Mouse (Mus musculus) embryonic facial prominence, embryonic 12.5 days (tissue): ENCODE results near the gene Ablim1. TPM values are rescaled to one million over a fixed set of nuclear protein-coding genes. Genes with fewer than 3 reads are reported as not detected.

ENCODE experiments used
- ATAC-seq: fragments of 200-750 bp; cut with Nextera tagmentation; 2 replicates; pipeline ENCODE4 v1.8.0; 2017; ENCODE audit not compliant: insufficient number of reproducible peaks, insufficient read depth, low FRiP score, low TSS enrichment
- H3K27ac ChIP-seq: fragments of 300-500 bp; sonication (generic); 2 replicates; pipeline ENCODE4 v1.5.1; 2016; ENCODE audit warnings: mild to moderate bottlenecking
- H3K27me3 ChIP-seq: fragments of 300-500 bp; sonication (generic); 2 replicates; pipeline ENCODE4 v1.6.1; 2016; ENCODE audit warnings: mild to moderate bottlenecking, moderate library complexity
- H3K36me3 ChIP-seq: fragments of 300-500 bp; sonication (generic); 2 replicates; pipeline ENCODE4 v1.6.1; 2016; ENCODE audit warnings: mild to moderate bottlenecking
- H3K4me1 ChIP-seq: fragments of 300-500 bp; sonication (generic); 2 replicates; pipeline ENCODE4 v1.6.1; 2016
- H3K4me2 ChIP-seq: fragments of 300-500 bp; sonication (generic); replicated peaks from 2 replicates; pipeline ENCODE4 v1.6.1; 2016; ENCODE audit warnings: mild to moderate bottlenecking, moderate library complexity
- H3K4me3 ChIP-seq: fragments of 300-500 bp; sonication (generic); 2 replicates; pipeline ENCODE4 v1.5.1; 2016; ENCODE audit warnings: mild to moderate bottlenecking
- H3K9ac ChIP-seq: fragments of 300-500 bp; sonication (generic); 2 replicates; pipeline ENCODE4 v1.6.1; 2016; ENCODE audit warnings: mild to moderate bottlenecking, moderate library complexity
- H3K9me3 ChIP-seq: fragments of 300-500 bp; sonication (generic); 2 replicates; pipeline ENCODE4 v1.6.1; 2016; ENCODE audit warnings: mild to moderate bottlenecking, moderate library complexity
- WGBS: fragments of 180-500 bp; shearing (Covaris S2); methylation state at CpG from one replicate; pipeline ENCODE4 v1.1.7; 2016; 5-methylcytosine and 5-hydroxymethylcytosine counted together
- polyA plus RNA-seq: library from polyadenylated mRNA; unstranded; fragments of >200 nt; fragmentation: Nextera tagmentation; extraction: Ambion mirVana; gene quantifications from 2 replicates; pipeline ENCODE4 v1.2.1, GENCODE M21; 2016

Ablim1 gene
- polyA plus RNA-seq, 1 experiment from 2014 or later: 32.0 TPM

- Histone ChIP-seq H3K9me3 (no peaks in the 10 kb centered on the region), H3K4me2 (no peak overlapping the region), H3K36me3 (no peaks in the 10 kb centered on the region), H3K4me3 (no peak overlapping the region), H3K4me1 (no peaks in the 10 kb centered on the region), H3K27me3 (no peaks in the 10 kb centered on the region), H3K27ac (no peak overlapping the region), H3K9ac (no peak overlapping the region)
- WGBS: 77% methylated on average over 8 of the region's 8 CpGs
- no peak for ATAC-seq
Observed at GRCm38 (mm10) chr19:57340900-57341742, 26.4 kb upstream of the Ablim1 start.

- 87% methylated on average over 13 of the region's 13 CpGs for whole genome bisulfite sequencing
- H3K4me1 ChIP-seq: no peaks in the 10 kb centered on the region
- no peak overlapping the region for H3K4me3 ChIP-seq
- H3K27me3 ChIP-seq: no peaks in the 10 kb centered on the region
- no peak overlapping the region for H3K4me2 ChIP-seq
- H3K9me3 ChIP-seq: no peaks in the 10 kb centered on the region
- no peak overlapping the region for H3K27ac ChIP-seq
- no peaks in the 10 kb centered on the region for H3K36me3 ChIP-seq
- no peak for ATAC-seq
- no peak overlapping the region for H3K9ac ChIP-seq
Observed at GRCm38 (mm10) chr19:57339281-57339864, 24.7 kb upstream of the Ablim1 start.

- H3K27ac ChIP-seq: no peak overlapping the region
- H3K4me3 ChIP-seq: no peak overlapping the region
- H3K9ac ChIP-seq: no peak overlapping the region
- no peaks in the 10 kb centered on the region for H3K36me3 ChIP-seq
- ATAC-seq: no peak
- no peak overlapping the region for H3K4me2 ChIP-seq
- no peaks in the 10 kb centered on the region for H3K9me3 ChIP-seq
- no peaks in the 10 kb centered on the region for H3K4me1 ChIP-seq
- 47% methylated on average over 8 of the region's 8 CpGs for WGBS
- H3K27me3 ChIP-seq: no peaks in the 10 kb centered on the region
Observed at GRCm38 (mm10) chr19:57335135-57335534, 20.4 kb upstream of the Ablim1 start.

- no peaks in the 10 kb centered on the region for H3K4me1 ChIP-seq
- no peak overlapping the region for H3K4me2 ChIP-seq
- no peak for ATAC-seq
- H3K9ac ChIP-seq: no peak overlapping the region
- 88% methylated on average over 4 of the region's 4 CpGs for WGBS
- no peak overlapping the region for H3K27ac ChIP-seq
- H3K36me3 ChIP-seq: no peaks in the 10 kb centered on the region
- no peak overlapping the region for H3K4me3 ChIP-seq
- no peaks in the 10 kb centered on the region for H3K27me3 ChIP-seq
- no peaks in the 10 kb centered on the region for H3K9me3 ChIP-seq
Observed at GRCm38 (mm10) chr19:57333356-57333755, 18.6 kb upstream of the Ablim1 start.

- Histone ChIP-seq H3K4me1 (no peaks in the 10 kb centered on the region), H3K4me2 (no peak overlapping the region), H3K27me3 (no peaks in the 10 kb centered on the region), H3K9me3 (no peaks in the 10 kb centered on the region), H3K36me3 (no peaks in the 10 kb centered on the region), H3K27ac (no peak overlapping the region), H3K9ac (no peak overlapping the region), H3K4me3 (no peak overlapping the region)
- no peak for ATAC-seq
- 82% methylated on average over 6 of the region's 6 CpGs for WGBS
Observed at GRCm38 (mm10) chr19:57331237-57331636, 16.5 kb upstream of the Ablim1 start.

GRCm38 (mm10) chr19:57330309-57330708 is 15.6 kb upstream of the Ablim1 start:
- WGBS: 74% methylated on average over 11 of the region's 11 CpGs
- Histone ChIP-seq H3K27ac (no peak overlapping the region), H3K4me3 (no peak overlapping the region), H3K27me3 (no peaks in the 10 kb centered on the region), H3K4me2 (no peak overlapping the region), H3K4me1 (no peaks in the 10 kb centered on the region), H3K9me3 (no peaks in the 10 kb centered on the region), H3K36me3 (no peaks in the 10 kb centered on the region), H3K9ac (no peak overlapping the region)
- ATAC-seq: no peak

- Histone ChIP-seq H3K27me3 (no peaks in the 10 kb centered on the region), H3K36me3 (no peaks in the 10 kb centered on the region), H3K4me3 (no peak overlapping the region), H3K9me3 (no peaks in the 10 kb centered on the region), H3K4me1 (no peaks in the 10 kb centered on the region), H3K27ac (no peak overlapping the region), H3K9ac (no peak overlapping the region), H3K4me2 (no peak overlapping the region)
- no peak for ATAC-seq
- WGBS: 61% methylated on average over 12 of the region's 12 CpGs
Observed at GRCm38 (mm10) chr19:57328792-57329191, 14.1 kb upstream of the Ablim1 start.

GRCm38 (mm10) chr19:57328269-57328668 is 13.6 kb upstream of the Ablim1 start:
- ATAC-seq: no peak
- Histone ChIP-seq H3K9me3 (no peaks in the 10 kb centered on the region), H3K36me3 (no peaks in the 10 kb centered on the region), H3K27ac (no peak overlapping the region), H3K9ac (no peak overlapping the region), H3K4me1 (no peaks in the 10 kb centered on the region), H3K4me3 (no peak overlapping the region), H3K4me2 (no peak overlapping the region), H3K27me3 (no peaks in the 10 kb centered on the region)
- WGBS: 99% methylated on average over 7 of the region's 7 CpGs

GRCm38 (mm10) chr19:57327679-57328078 is 13.0 kb upstream of the Ablim1 start:
- H3K27me3 ChIP-seq: no peaks in the 10 kb centered on the region
- no peaks in the 10 kb centered on the region for H3K4me1 ChIP-seq
- no peak overlapping the region for H3K27ac ChIP-seq
- no peak overlapping the region for H3K9ac ChIP-seq
- no peak for ATAC-seq
- no peaks in the 10 kb centered on the region for H3K9me3 ChIP-seq
- H3K36me3 ChIP-seq: no peaks in the 10 kb centered on the region
- H3K4me3 ChIP-seq: no peak overlapping the region
- no peak overlapping the region for H3K4me2 ChIP-seq

- WGBS: 32% methylated on average over 7 of the region's 7 CpGs
- no peak overlapping the region for H3K4me3 ChIP-seq
- H3K4me2 ChIP-seq: no peak overlapping the region
- ATAC-seq: no peak
- H3K4me1 ChIP-seq: no peaks in the 10 kb centered on the region
- no peaks in the 10 kb centered on the region for H3K9me3 ChIP-seq
- H3K36me3 ChIP-seq: no peaks in the 10 kb centered on the region
- no peak overlapping the region for H3K9ac ChIP-seq
- H3K27me3 ChIP-seq: no peaks in the 10 kb centered on the region
- no peak overlapping the region for H3K27ac ChIP-seq
Observed at GRCm38 (mm10) chr19:57325748-57326300, 11.1 kb upstream of the Ablim1 start.

GRCm38 (mm10) chr19:57323087-57323486 is 8.4 kb upstream of the Ablim1 start:
- 79% methylated on average over 8 of the region's 8 CpGs for WGBS
- Histone ChIP-seq H3K9me3 (no peaks in the 10 kb centered on the region), H3K4me2 (no peak overlapping the region), H3K9ac (no peak overlapping the region), H3K27ac (no peak overlapping the region), H3K36me3 (no peaks in the 10 kb centered on the region), H3K4me1 (no peaks in the 10 kb centered on the region), H3K27me3 (no peaks in the 10 kb centered on the region), H3K4me3 (no peak overlapping the region)
- ATAC-seq: no peak

- 80% methylated on average over 4 of the region's 4 CpGs for WGBS
- Histone ChIP-seq H3K36me3 (no peaks in the 10 kb centered on the region), H3K9me3 (no peaks in the 10 kb centered on the region), H3K4me3 (no peak overlapping the region), H3K4me1 (no peaks in the 10 kb centered on the region), H3K4me2 (no peak overlapping the region), H3K27me3 (no peaks in the 10 kb centered on the region), H3K9ac (no peak overlapping the region), H3K27ac (no peak overlapping the region)
- no peak for ATAC-seq
Observed at GRCm38 (mm10) chr19:57322491-57322890, 7.8 kb upstream of the Ablim1 start.
